Comparison of ENCODE assay signal across 7 mouse cellular contexts in genomic region chr1:156990112-156990511, GRCm38 (mm10). TPM values are rescaled to one million over a fixed set of nuclear protein-coding genes. Genes with fewer than 3 reads are reported as not detected.
A peak's percentile ranks its signal among the peaks of the same experiment; 100 is the strongest.
DNase-seq lines count a peak whose midpoint lies in the region; ATAC-seq and TF ChIP-seq lines count a peak whose summit lies in the region.

No protein-coding gene starts in this region.

- no peak for TF ChIP-seq RAD21 in CH12.LX (IDR thresholded peaks at IDR 0.05; ENCODE audit: low read depth, low read length)

- peak overlapping the region; percentile 92 for H3K9ac ChIP-seq in CH12.LX (ENCODE audit: insufficient read depth, low read depth)
- H3K9ac ChIP-seq in lung, postnatal 0 days (replicated peaks; ENCODE audit: low read depth), result no peak overlapping the region

- no peak for ATAC-seq in lung, postnatal 0 days

- no peaks in the 10 kb centered on the region for H3K27me3 ChIP-seq in CH12.LX (replicated peaks)
- H3K27me3 ChIP-seq in lung, postnatal 0 days (replicated peaks; ENCODE audit: insufficient read depth, low read length), result no peaks in the 10 kb centered on the region

- TF ChIP-seq EP300 in CH12.LX (IDR thresholded peaks at IDR 0.05; ENCODE audit: low read length), result no peak
- TF ChIP-seq EP300 in lung, postnatal 0 days (IDR thresholded peaks at IDR 0.05), result no peak

- H3K4me3 ChIP-seq in CH12.LX (replicated peaks in 1 of 3; ENCODE audit: low read depth in 2 of 3, low read length in 2 of 3, poor library complexity in 1 of 3), result peak overlapping the region in 1 of 3 experiments; percentile 36
- no peak overlapping the region for H3K4me3 ChIP-seq in olfactory bulb, adult 2 months (ENCODE audit: insufficient read depth, low read depth, low read length)
- no peak overlapping the region for H3K4me3 ChIP-seq in lung, postnatal 0 days (ENCODE audit: low read depth, low read length)

- dilution Hi-C loops in CH12.LX (cut with MboI; ENCODE audit: extremely low pct_ligation_motif_present, extremely low pct_unique_long_range_greater_than_20kb, low sequenced_read_pairs), result no loop called here

- H3K27ac ChIP-seq in CH12.LX (ENCODE audit: insufficient read depth, low read depth), result peak overlapping the region; percentile 97
- H3K27ac ChIP-seq in olfactory bulb, adult 2 months (ENCODE audit: insufficient read depth, low read depth, low read length), result peak overlapping the region; percentile 85; the same call in 1 of the 2 replicates
- H3K27ac ChIP-seq in lung, postnatal 0 days (ENCODE audit: low read length), result no peak overlapping the region

- no peaks in the 10 kb centered on the region; the same call in 1 of the 2 replicates for H3K79me2 ChIP-seq in CH12.LX (replicated peaks; ENCODE audit: control insufficient read depth, extremely low read depth, insufficient read depth, poor library complexity, severe bottlenecking)

- H3K4me1 ChIP-seq in CH12.LX (ENCODE audit: control insufficient read depth in 1 of 2, insufficient read depth in 2 of 2), result peaks cover 45 to 90% of the 10 kb centered on the region in 2 experiments
- H3K4me1 ChIP-seq in olfactory bulb, adult 2 months (ENCODE audit: control insufficient read depth, insufficient read depth, low read length), result peaks cover 25% of the 10 kb centered on the region
- H3K4me1 ChIP-seq in lung, postnatal 0 days (ENCODE audit: insufficient read depth, low read depth, low read length), result peaks cover 13% of the 10 kb centered on the region

- TF ChIP-seq POLR2A in CH12.LX (IDR thresholded peaks at IDR 0.05; ENCODE audit: low read depth, low read length), result peak; percentile 23; the same call in 1 of the 2 replicates
- no peak for TF ChIP-seq POLR2A in olfactory bulb, adult 2 months (IDR thresholded peaks at IDR 0.05; ENCODE audit: insufficient read depth, low read depth, low read length)

- H3K9me3 ChIP-seq in CH12.LX (replicated peaks; ENCODE audit: low read length), result no peaks in the 10 kb centered on the region
- no peaks in the 10 kb centered on the region for H3K9me3 ChIP-seq in lung, postnatal 0 days (ENCODE audit: low read length)

- in situ Hi-C loops in CH12.LX (cut with MboI; ENCODE audit: low pct_ligation_motif_present, low pct_unique_long_range_greater_than_20kb, low sequenced_read_pairs), result no loop called here

- no peaks in the 10 kb centered on the region for H3K36me3 ChIP-seq in CH12.LX (replicated peaks in 1 of 2; ENCODE audit: control insufficient read depth in 1 of 2, insufficient read depth in 1 of 2, low read length in 1 of 2)
- no peaks in the 10 kb centered on the region for H3K36me3 ChIP-seq in lung, postnatal 0 days (ENCODE audit: insufficient read depth, low read length)

- no peak for TF ChIP-seq CTCF in CH12.LX (conservative IDR thresholded peaks at IDR 0.05 in 1 of 2, IDR thresholded peaks at IDR 0.05 in 1 of 2; ENCODE audit: low read depth in 2 of 2, low read length in 2 of 2)
- no peak for TF ChIP-seq CTCF in olfactory bulb, adult 2 months (IDR thresholded peaks at IDR 0.05; ENCODE audit: insufficient read depth, low read depth, low read length)
- no peak for TF ChIP-seq CTCF in lung, postnatal 0 days (IDR thresholded peaks at IDR 0.05)

- WGBS in olfactory bulb, adult 2 months, result 19% methylated on average over 9 of the region's 9 CpGs
- WGBS in lung, postnatal 0 days, result 49% methylated on average over 9 of the region's 9 CpGs

- DNase-seq in CH12.LX (ENCODE audit: extremely low read depth), result no peak
- DNase-seq in embryo, embryonic 10.5 days (ENCODE audit: low spot score), result peak; percentile 42
- DNase-seq in layer of hippocampus, adult 8-10 months (ENCODE audit: low spot score in 2 of 2), result peak; percentile 57 to 73
- DNase-seq in c-Kit-positive CD71-positive TER-119-positive erythroid progenitor cells, embryonic 14.5 days (ENCODE audit: low spot score), result no peak
- DNase-seq in lung, postnatal 0 days (ENCODE audit: low spot score), result no peak
- no peak for DNase-seq in heart, adult 18-20 months

- H3K4me2 ChIP-seq in CH12.LX (ENCODE audit: insufficient read depth, low read depth, poor library complexity, severe bottlenecking), result peak overlapping the region; percentile 57
- no peak overlapping the region for H3K4me2 ChIP-seq in lung, postnatal 0 days (replicated peaks; ENCODE audit: low read depth, low read length)

TF ChIP-seq in CH12.LX, 34 proteins besides CTCF, POLR2A, EP300 and RAD21:
- TF ChIP-seq SMC3 (IDR thresholded peaks at IDR 0.05; ENCODE audit: low read depth, low read length) (peak; percentile 18; the same call in 1 of the 2 replicates), TCF12 (IDR thresholded peaks at IDR 0.05; ENCODE audit: low read depth, low read length) (peak; percentile 24; the same call in 1 of the 2 replicates), GABPA (IDR thresholded peaks at IDR 0.05; ENCODE audit: insufficient replicate concordance, low read depth, low read length) (no peak), E2F4 (IDR thresholded peaks at IDR 0.05; ENCODE audit: insufficient replicate concordance, low read depth, low read length) (no peak), TBP (conservative IDR thresholded peaks at IDR 0.05; ENCODE audit: low read depth, low read length) (0 out of 2 replicates have a peak, but pooled peaks have one; percentile 33), SIN3A (IDR thresholded peaks at IDR 0.05; ENCODE audit: low read length) (no peak), MEF2A (IDR thresholded peaks at IDR 0.05; ENCODE audit: borderline replicate concordance, low read depth, low read length) (0 out of 2 replicates have a peak, but pooled peaks have one; percentile 21)
TF ChIP-seq in CH12.LX: peak in this region for 4.

RNA-seq across cellular contexts. Expression of gene Ralgps2, which starts 50.7 kb away (rescaled TPM):
- total RNA-seq in CH12.LX (2012; rRNA removed), result 149 and 174 TPM in 2 replicates
- total RNA-seq in CH12.LX (2014; rRNA removed), result 65.1 and 71.8 TPM in 2 replicates
- polyA plus RNA-seq in CH12.LX (2012; ENCODE audit: insufficient read length, low read depth), result 133 and 137 TPM in 2 replicates
- 10 to 100 TPM; 53.1 to 76.0 (median 68.5) TPM for total RNA-seq in layer of hippocampus, adult 8-10 months (2022)
- not detected in 2 replicates for polyA plus RNA-seq in olfactory bulb, adult 2 months (2012; ENCODE audit: insufficient read depth, insufficient read length, low replicate concordance, missing spikeins)
- 38.3 and 42.5 TPM in 2 replicates for polyA plus RNA-seq in lung, postnatal 0 days (2015; fragmentation: Nextera tagmentation; extraction: Ambion mirVana)
- total RNA-seq in heart, adult 18-20 months (2021), result 10 to 100 TPM in 1 of 2 experiments, 1 to 10 TPM in 1; 9.3 to 11.4 TPM

Comparison
In these comparisons a context has a peak if more than half of its experiments do, and no peak if none do; other contexts are left out.
1. DNase-seq: peak in embryo, embryonic 10.5 days (single experiment) and layer of hippocampus, adult 8-10 months (2 of 2); none in CH12.LX (single experiment), c-Kit-positive CD71-positive TER-119-positive erythroid progenitor cells, embryonic 14.5 days (single experiment), lung, postnatal 0 days (single experiment) and heart, adult 18-20 months (0 of 2).
2. RNA of gene Ralgps2, which starts 50.7 kb away (total RNA-seq): 65.1 to 174 TPM in CH12.LX and 53.1 to 76.0 TPM in layer of hippocampus, adult 8-10 months; 9.3 to 11.4 TPM in heart, adult 18-20 months; every median in the first group is over 4 times any median in the second.